Mouse (Mus musculus): ENCODE results near the gene Cabcoco1. TPM values are rescaled to one million over a fixed set of nuclear protein-coding genes. Genes with fewer than 3 reads are reported as not detected.

Cabcoco1 gene
- polyA plus RNA-seq (2015; fragmentation: Nextera tagmentation; extraction: Ambion mirVana) = 2.1 and 6.7 TPM in 2 replicates

GRCm38 (mm10) chr10:68541139-68541942, at the start of gene Cabcoco1:
TSS of gene Cabcoco1 (minus strand) at chr10:68541896.

Other genes with a start within 250 kb of the Cabcoco1 start
- gene Tmem26, start 181.8 kb upstream of the Cabcoco1 start, polyA plus RNA-seq (2015; fragmentation: Nextera tagmentation; extraction: Ambion mirVana) = 3.7 and 9.2 TPM in 2 replicates

Measured in adrenal gland, postnatal 0 days (tissue).